Mouse (Mus musculus) spleen, adult 2 months (tissue): ENCODE data around the gene Ctnna3.

ENCODE experiments used
- CTCF ChIP-seq: fragments of 200-500 bp; IDR thresholded peaks from 2 replicates; pipeline ENCODE4 v1.5.1; 2011; ENCODE audit warnings: mild to moderate bottlenecking, inconsistent platforms; ENCODE audit not compliant: insufficient read depth, insufficient read length, insufficient replicate concordance; ENCODE audit errors: extremely low read depth
- POLR2A ChIP-seq: fragments of 200-500 bp; IDR thresholded peaks from 2 replicates; pipeline ENCODE4 v1.6.1; 2011; ENCODE audit warnings: low read depth, low read length, inconsistent platforms

DNA sequence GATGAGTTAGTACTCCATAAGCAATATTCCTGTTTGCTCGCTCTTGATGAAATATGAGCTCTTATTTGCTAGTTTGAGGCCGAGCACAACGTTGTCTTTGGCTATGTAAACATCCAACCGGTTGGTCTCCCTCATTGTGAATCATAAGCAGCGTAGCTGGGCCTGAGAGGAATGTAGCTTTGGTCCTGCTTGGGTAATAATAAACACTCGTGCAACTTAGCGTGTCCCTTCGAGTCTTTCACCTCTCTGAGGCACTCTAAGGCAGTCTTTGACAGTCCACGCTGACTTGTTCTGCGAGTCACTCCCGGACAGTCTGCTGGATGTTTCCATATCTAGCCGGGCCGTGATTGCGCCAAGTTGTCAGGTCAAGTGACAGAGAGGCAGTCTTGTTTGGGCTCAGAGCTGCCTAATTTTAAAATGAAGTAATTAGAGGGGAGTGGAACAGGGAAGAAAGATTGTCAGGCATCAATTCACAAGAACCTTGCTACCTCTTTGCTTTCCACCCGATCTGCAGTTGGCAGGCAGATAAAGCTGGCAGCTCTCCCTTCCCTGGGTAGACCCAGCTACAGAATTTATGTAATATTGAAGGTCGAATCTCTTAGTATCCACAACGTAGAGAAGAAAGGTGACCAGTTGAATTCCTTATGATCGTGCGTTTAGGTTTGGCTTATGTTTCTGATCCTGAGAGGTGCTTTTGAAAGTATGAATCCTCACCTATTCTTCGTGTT, 355.1 kb downstream of the Ctnna3 start:
- TF ChIP-seq CTCF (no peak), POLR2A (no peak)
